ENCODE assay signal across 19 mouse cellular contexts in the genomic region with DNA sequence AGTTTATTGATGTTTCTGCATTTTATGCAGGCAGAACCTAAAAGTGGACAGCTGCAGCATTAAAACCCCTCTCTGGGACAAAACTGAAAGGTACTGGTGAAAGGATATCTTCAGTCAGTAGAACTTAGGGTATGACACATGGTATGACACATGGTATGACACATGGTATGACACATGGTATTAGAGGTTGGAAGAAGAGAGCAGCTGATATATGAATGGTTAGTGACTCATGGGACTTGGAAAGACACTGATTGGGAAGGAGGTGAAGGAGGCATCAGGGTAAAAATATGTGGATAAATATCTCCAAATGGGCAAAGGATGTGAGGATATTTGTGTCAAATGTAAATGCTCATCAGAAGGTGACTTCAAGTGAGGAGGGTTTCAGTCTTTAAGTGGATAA.
DNase-seq lines count a peak whose midpoint lies in the region; TF ChIP-seq lines count a peak whose summit lies in the region.
"Had no signal": no experiment of that assay in that cellular context is flagged by ENCODE, and none has a peak within 500 bp of the region (broad histone marks: within the 10 kb centered on the region; RNA-seq: fewer than 3 reads in every experiment).

No protein-coding gene starts in this region.

- no peaks in the 10 kb centered on the region for H3K27me3 ChIP-seq in C2C12 (ENCODE audit: control insufficient read depth, insufficient read depth, insufficient read length)
- H3K27me3 ChIP-seq: embryonic facial prominence, embryonic 12.5 days; forebrain, embryonic 12.5 days had no signal

- no peaks in the 10 kb centered on the region for H3K36me3 ChIP-seq in C2C12 (ENCODE audit: control insufficient read depth, insufficient read depth)
- H3K36me3 ChIP-seq: embryonic facial prominence, embryonic 10.5 days; embryonic facial prominence, embryonic 12.5 days; forebrain, embryonic 10.5 days; forebrain, embryonic 12.5 days had no signal

- DNase-seq in 3T3-L1 (ENCODE audit: low read depth, low spot score) (peak; percentile 90), adipocyte (ENCODE audit: low spot score) (no peak)
- DNase-seq in testis, postnatal 10 days (ENCODE audit: low spot score) = no peak
- DNase-seq: adrenal gland, adult 8-10 months; adrenal gland, postnatal 14 days; adrenal gland, postnatal 36 days; B cell, adult 2 months; cerebellum, adult 11 months; cerebellum, adult 18-20 months; cerebellum, adult 9-10 months; cerebellum, postnatal 10 days; cerebellum, postnatal 25 days had no signal

- no peak for TF ChIP-seq POLR2A in embryonic fibroblast, embryonic 13.5 days (IDR thresholded peaks at IDR 0.05; ENCODE audit: low read depth, low read length)

- peaks cover 3% of the 10 kb centered on the region; the same call in 1 of the 2 replicates for H3K4me1 ChIP-seq in embryonic fibroblast, embryonic 13.5 days (ENCODE audit: control insufficient read depth, insufficient read depth, low read length)
- H3K4me1 ChIP-seq: embryonic facial prominence, embryonic 10.5 days; embryonic facial prominence, embryonic 12.5 days; forebrain, embryonic 10.5 days; forebrain, embryonic 12.5 days had no signal

- no peak overlapping the region for H3K4me3 ChIP-seq in C2C12 (ENCODE audit: insufficient read depth, poor library complexity, severe bottlenecking)
- no peak overlapping the region for H3K4me3 ChIP-seq in embryonic fibroblast, embryonic 13.5 days (ENCODE audit: insufficient read depth, low read length)
- H3K4me3 ChIP-seq: embryonic facial prominence, embryonic 10.5 days; embryonic facial prominence, embryonic 12.5 days; erythroblast, embryonic 14.5 days; forebrain, embryonic 10.5 days; forebrain, embryonic 12.5 days had no signal

- no peak for TF ChIP-seq CTCF in C2C12 (IDR thresholded peaks at IDR 0.05; ENCODE audit: control insufficient read depth, insufficient read depth, insufficient read length)
- no peak for TF ChIP-seq CTCF in embryonic fibroblast, embryonic 13.5 days (IDR thresholded peaks at IDR 0.05; ENCODE audit: borderline replicate concordance, insufficient read depth, low read length)

- H3ac ChIP-seq in C2C12 (ENCODE audit: control insufficient read depth, insufficient read length, low read depth) = no peak overlapping the region

- peak overlapping the region; percentile 78 for H3K27ac ChIP-seq in embryonic fibroblast, embryonic 13.5 days (ENCODE audit: insufficient read depth, low read length)
- H3K27ac ChIP-seq: embryonic facial prominence, embryonic 10.5 days; embryonic facial prominence, embryonic 12.5 days; forebrain, embryonic 10.5 days; forebrain, embryonic 12.5 days had no signal

- H3K79me3 ChIP-seq in C2C12 (ENCODE audit: low read depth) = no peaks in the 10 kb centered on the region

- no peaks in the 10 kb centered on the region for H3K79me2 ChIP-seq in C2C12 (ENCODE audit: control insufficient read depth, insufficient read depth)

TF ChIP-seq in C2C12, 6 proteins besides CTCF, POLR2A, EP300 and RAD21:
- TF ChIP-seq CEBPB (IDR thresholded peaks at IDR 0.05; ENCODE audit: low read depth) (no peak), FOSL1 (IDR thresholded peaks at IDR 0.05; ENCODE audit: insufficient read depth, low read length, poor library complexity, severe bottlenecking) (peak; percentile 86), MAX (IDR thresholded peaks at IDR 0.05) (no peak), USF1 (IDR thresholded peaks at IDR 0.05; ENCODE audit: low read depth) (no peak), MYOD1 (IDR thresholded peaks at IDR 0.05; ENCODE audit: control insufficient read depth, insufficient read length, low read depth) (peak; percentile 40)
